Mouse (Mus musculus): ENCODE data around the gene Emp2. TPM values are rescaled to one million over a fixed set of nuclear protein-coding genes. Genes with fewer than 3 reads are reported as not detected.

Emp2 gene
- polyA plus RNA-seq, 2 experiments from 2014 or later = 0.08 TPM; not detected in 1

Other genes starting within 250 kb of the Emp2 start
- gene Rpl39l, start 143.7 kb downstream of the Emp2 start, polyA plus RNA-seq (2017; shearing (Covaris generic)) = under 1 TPM in 1 of 2 experiments, not detected in 1; 0.65 TPM
- under 1 TPM in 1 of 2 experiments, not detected in 1; 0.15 TPM for gene Atf7ip2, start 121.3 kb downstream of the Emp2 start, polyA plus RNA-seq (2017; shearing (Covaris generic))
- gene Tekt5, start 81.5 kb upstream of the Emp2 start, polyA plus RNA-seq (2017; shearing (Covaris generic)) = not detected
- gene Nubp1, start 98.0 kb upstream of the Emp2 start, polyA plus RNA-seq (2017; shearing (Covaris generic)) = 10 to 100 TPM; 68.5 to 77.0 TPM
- 1 to 10 TPM; 1.4 to 1.6 TPM for gene Tvp23a, start 133.4 kb upstream of the Emp2 start, polyA plus RNA-seq (2017; shearing (Covaris generic))
- 1 to 10 TPM; 1.3 to 4.3 TPM for gene Ciita, start 166.1 kb upstream of the Emp2 start, polyA plus RNA-seq (2017; shearing (Covaris generic))
- 1 to 10 TPM; 3.0 to 3.1 TPM for gene Dexi, start 229.1 kb upstream of the Emp2 start, polyA plus RNA-seq (2017; shearing (Covaris generic))
- gene Clec16a, start 231.4 kb upstream of the Emp2 start, polyA plus RNA-seq (2017; shearing (Covaris generic)) = 1 to 10 TPM; 7.0 to 7.8 TPM